Mouse (Mus musculus): ENCODE results near the gene Samd4b. TPM values are rescaled to one million over a fixed set of nuclear protein-coding genes. Genes with fewer than 3 reads are reported as not detected.

Samd4b gene
- total and polyA plus RNA-seq, 2 experiments from 2014 or later: 19.7 to 60.5 TPM

GRCm38 (mm10) chr7:28591862-28592261 is 6.1 kb downstream of the Samd4b start:
- H3K4me1 ChIP-seq (ENCODE audit: insufficient read depth, low read length): peaks cover 30% of the 10 kb centered on the region
- no peak overlapping the region for H3K4me3 ChIP-seq (ENCODE audit: low read length)
- ATAC-seq (no peak), DNase-seq (ENCODE audit: low spot score) (no peak)
- H3K9ac ChIP-seq (replicated peaks; ENCODE audit: low read length): no peak overlapping the region
- 85% methylated on average over 1 of the region's 1 CpGs for whole genome bisulfite sequencing
- no peaks in the 10 kb centered on the region for H3K27me3 ChIP-seq (ENCODE audit: insufficient read depth, low read length)
- H3K9me3 ChIP-seq (ENCODE audit: low read length): no peaks in the 10 kb centered on the region
- H3K36me3 ChIP-seq (ENCODE audit: insufficient read depth, low read length): no peaks in the 10 kb centered on the region
- no peak overlapping the region for H3K4me2 ChIP-seq (ENCODE audit: low read depth, low read length)
- no peak overlapping the region for H3K27ac ChIP-seq
- TF ChIP-seq CTCF (IDR thresholded peaks at IDR 0.05; ENCODE audit: low read depth): no peak

GRCm38 (mm10) chr7:28587644-28588043 is 10.3 kb downstream of the Samd4b start:
- Histone ChIP-seq H3K4me3 (ENCODE audit: low read length) (no peak overlapping the region), H3K27ac (no peak overlapping the region; the same call in 1 of the 2 replicates), H3K36me3 (ENCODE audit: insufficient read depth, low read length) (no peaks in the 10 kb centered on the region), H3K9me3 (ENCODE audit: low read length) (no peaks in the 10 kb centered on the region), H3K9ac (replicated peaks; ENCODE audit: low read length) (no peak overlapping the region), H3K4me2 (ENCODE audit: low read depth, low read length) (no peak overlapping the region), H3K27me3 (ENCODE audit: insufficient read depth, low read length) (no peaks in the 10 kb centered on the region), H3K4me1 (ENCODE audit: insufficient read depth, low read length) (peaks cover 30% of the 10 kb centered on the region; the same call in 1 of the 2 replicates)
- DNase-seq (ENCODE audit: low spot score): no peak
- no peak for ATAC-seq
- TF ChIP-seq CTCF (IDR thresholded peaks at IDR 0.05; ENCODE audit: low read depth): no peak

GRCm38 (mm10) chr7:28586663-28587411 is 11.1 kb downstream of the Samd4b start:
- ATAC-seq (no peak), DNase-seq (ENCODE audit: low spot score) (peak; percentile 28)
- Histone ChIP-seq H3K4me1 (ENCODE audit: insufficient read depth, low read length) (peaks cover 30% of the 10 kb centered on the region; the same call in 1 of the 2 replicates), H3K9me3 (ENCODE audit: low read length) (no peaks in the 10 kb centered on the region), H3K27me3 (ENCODE audit: insufficient read depth, low read length) (no peaks in the 10 kb centered on the region), H3K4me3 (ENCODE audit: low read length) (no peak overlapping the region), H3K36me3 (ENCODE audit: insufficient read depth, low read length) (no peaks in the 10 kb centered on the region), H3K4me2 (ENCODE audit: low read depth, low read length) (no peak overlapping the region), H3K27ac (no peak overlapping the region), H3K9ac (replicated peaks; ENCODE audit: low read length) (no peak overlapping the region)
- 39% methylated on average over 6 of the region's 6 CpGs for WGBS
- no peak for TF ChIP-seq CTCF (IDR thresholded peaks at IDR 0.05; ENCODE audit: low read depth)

GRCm38 (mm10) chr7:28585001-28585400 is 12.9 kb downstream of the Samd4b start:
- Histone ChIP-seq H3K4me3 (ENCODE audit: low read length) (no peak overlapping the region), H3K9me3 (ENCODE audit: low read length) (no peaks in the 10 kb centered on the region), H3K27ac (no peak overlapping the region), H3K27me3 (ENCODE audit: insufficient read depth, low read length) (no peaks in the 10 kb centered on the region), H3K36me3 (ENCODE audit: insufficient read depth, low read length) (no peaks in the 10 kb centered on the region), H3K4me2 (ENCODE audit: low read depth, low read length) (no peak overlapping the region), H3K4me1 (ENCODE audit: insufficient read depth, low read length) (peaks cover 30% of the 10 kb centered on the region; the same call in 1 of the 2 replicates), H3K9ac (replicated peaks; ENCODE audit: low read length) (no peak overlapping the region; the same call in 1 of the 2 replicates)
- TF ChIP-seq CTCF (IDR thresholded peaks at IDR 0.05; ENCODE audit: low read depth): no peak
- whole genome bisulfite sequencing: 75% methylated on average over 6 of the region's 6 CpGs
- DNase-seq (ENCODE audit: low spot score): no peak
- no peak for ATAC-seq

- TF ChIP-seq CTCF (IDR thresholded peaks at IDR 0.05; ENCODE audit: low read depth): no peak
- H3K27ac ChIP-seq: 0 out of 2 replicates have a peak overlapping the region, but pooled peaks have one; percentile 11
- no peak for ATAC-seq
- no peaks in the 10 kb centered on the region for H3K36me3 ChIP-seq (ENCODE audit: insufficient read depth, low read length)
- peaks cover 30% of the 10 kb centered on the region; the same call in 1 of the 2 replicates for H3K4me1 ChIP-seq (ENCODE audit: insufficient read depth, low read length)
- 67% methylated on average over 4 of the region's 4 CpGs for WGBS
- no peak overlapping the region for H3K9ac ChIP-seq (replicated peaks; ENCODE audit: low read length)
- H3K27me3 ChIP-seq (ENCODE audit: insufficient read depth, low read length): no peaks in the 10 kb centered on the region
- H3K4me2 ChIP-seq (ENCODE audit: low read depth, low read length): no peak overlapping the region
- no peaks in the 10 kb centered on the region for H3K9me3 ChIP-seq (ENCODE audit: low read length)
- H3K4me3 ChIP-seq (ENCODE audit: low read length): no peak overlapping the region
- no peak for DNase-seq (ENCODE audit: low spot score)
These were observed 13.5 kb downstream of the Samd4b start for GRCm38 (mm10) chr7:28584468-28584867.

- peaks cover 26% of the 10 kb centered on the region; the same call in 1 of the 2 replicates for H3K4me1 ChIP-seq (ENCODE audit: insufficient read depth, low read length)
- 80% methylated on average over 8 of the region's 8 CpGs for WGBS
- DNase-seq (ENCODE audit: low spot score): no peak
- H3K9me3 ChIP-seq (ENCODE audit: low read length): no peaks in the 10 kb centered on the region
- no peaks in the 10 kb centered on the region for H3K27me3 ChIP-seq (ENCODE audit: insufficient read depth, low read length)
- H3K4me2 ChIP-seq (ENCODE audit: low read depth, low read length): no peak overlapping the region
- no peak for ATAC-seq
- H3K9ac ChIP-seq (replicated peaks; ENCODE audit: low read length): no peak overlapping the region
- H3K4me3 ChIP-seq (ENCODE audit: low read length): no peak overlapping the region
- 0 out of 2 replicates have a peak overlapping the region, but pooled peaks have one; percentile 11 for H3K27ac ChIP-seq
- no peaks in the 10 kb centered on the region for H3K36me3 ChIP-seq (ENCODE audit: insufficient read depth, low read length)
- TF ChIP-seq CTCF (IDR thresholded peaks at IDR 0.05; ENCODE audit: low read depth): no peak
These were observed 14.2 kb downstream of the Samd4b start for GRCm38 (mm10) chr7:28583570-28584344.

Measured in hindbrain, postnatal 0 days (tissue).